Mouse (Mus musculus) liver, adult (tissue): ENCODE measurements around the gene Rgma.

Source experiments
- GATA4 ChIP-seq: IDR thresholded peaks from 2 replicates; pipeline ENCODE4 v1.6.1; 2014; ENCODE audit warnings: mild to moderate bottlenecking, low read length; ENCODE audit not compliant: insufficient replicate concordance

The Rgma gene

GRCm38 (mm10) chr7:73414192-73414591 lies 38.9 kb downstream of the Rgma start:
- TF ChIP-seq GATA4 = no peak

- TF ChIP-seq GATA4 = no peak
Observed at GRCm38 (mm10) chr7:73419375-73419774, 44.1 kb downstream of the Rgma start.

DNA sequence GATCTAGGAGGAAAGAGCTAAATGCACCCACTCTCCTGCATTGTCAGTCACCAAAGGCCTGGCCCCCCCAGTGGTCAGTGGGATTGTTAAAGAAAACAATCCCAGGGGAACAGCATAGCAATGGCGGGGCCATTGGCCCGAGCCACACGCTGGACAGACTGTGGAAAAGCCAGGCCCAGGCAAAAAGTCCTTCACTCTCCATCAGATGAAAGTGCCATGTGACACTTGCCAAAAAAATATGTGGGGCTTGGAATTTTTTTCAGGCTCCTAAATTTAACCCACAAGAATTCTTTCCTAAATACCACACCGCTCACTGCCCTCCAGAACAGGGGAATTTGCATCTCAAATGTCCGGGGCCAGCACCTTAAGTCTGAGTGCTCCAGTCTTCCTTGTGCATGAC lies 45.5 kb downstream of the Rgma start:
- TF ChIP-seq GATA4 = no peak

GRCm38 (mm10) chr7:73421278-73422015 lies 46.1 kb downstream of the Rgma start:
- TF ChIP-seq GATA4 = no peak

DNA sequence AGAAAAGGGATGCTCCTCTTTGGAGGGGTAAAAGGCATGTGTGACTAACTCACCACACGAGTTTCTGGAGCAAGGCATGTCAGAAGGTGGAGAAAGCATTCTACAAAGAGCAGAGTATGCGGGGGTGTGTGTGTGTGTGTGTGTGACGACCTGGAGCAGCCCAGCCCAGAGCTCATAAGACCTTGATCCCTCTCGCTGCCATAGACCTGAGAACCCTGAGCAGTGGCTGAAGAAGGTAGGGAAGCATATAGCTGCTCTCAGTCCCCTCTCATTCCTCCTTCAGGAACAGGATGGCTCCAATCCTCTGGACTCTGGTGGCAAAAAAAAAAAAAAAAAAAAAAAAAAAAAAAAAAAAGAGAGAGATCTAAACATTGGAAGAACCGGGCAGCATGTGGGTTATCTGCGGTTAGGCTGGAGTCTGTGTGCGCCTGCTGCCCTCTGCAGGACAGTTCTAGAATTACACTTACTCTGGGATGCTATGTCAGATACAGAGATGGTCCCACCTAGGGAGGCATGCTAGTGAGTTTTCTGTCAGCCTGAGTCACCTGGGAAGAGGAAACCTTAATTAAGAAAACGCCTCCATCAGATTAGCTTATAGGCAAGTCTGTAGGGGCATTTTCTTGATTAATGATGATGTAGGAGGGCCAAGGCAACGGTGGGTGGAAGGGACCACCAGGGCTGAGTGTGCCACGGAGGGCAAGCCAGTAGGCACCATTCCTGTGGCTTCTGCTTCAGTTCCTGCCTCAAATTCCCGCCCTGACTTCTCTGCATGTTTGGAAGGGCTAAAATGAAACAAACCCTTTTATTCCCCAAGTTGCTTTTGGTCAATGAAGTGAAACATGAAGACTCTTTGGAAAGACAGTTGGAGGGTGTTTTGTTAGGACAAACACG lies 47.2 kb downstream of the Rgma start:
- TF ChIP-seq GATA4 = no peak

DNA sequence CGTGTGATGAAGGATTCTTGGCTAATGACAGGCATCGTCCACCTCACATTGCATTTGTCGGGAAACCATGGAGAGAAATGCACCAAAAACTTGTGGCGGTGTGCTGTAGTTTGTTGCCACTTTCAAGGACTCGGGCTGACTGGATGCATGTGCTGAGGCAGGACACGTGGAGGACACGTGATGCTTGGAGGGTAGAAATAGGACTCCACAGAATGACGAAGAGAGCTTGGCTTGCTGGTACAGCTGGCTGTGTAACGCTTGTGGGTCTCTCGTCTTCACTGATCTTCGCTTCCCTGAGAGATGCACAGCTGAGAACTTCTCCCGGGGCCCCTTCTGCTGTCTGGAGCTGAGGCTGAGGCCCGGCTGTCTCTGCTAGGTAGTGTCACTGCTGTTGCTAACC lies 47.9 kb downstream of the Rgma start:
- TF ChIP-seq GATA4 = no peak

- TF ChIP-seq GATA4 = no peak
Observed at GRCm38 (mm10) chr7:73424243-73424642, 48.9 kb downstream of the Rgma start.

DNA sequence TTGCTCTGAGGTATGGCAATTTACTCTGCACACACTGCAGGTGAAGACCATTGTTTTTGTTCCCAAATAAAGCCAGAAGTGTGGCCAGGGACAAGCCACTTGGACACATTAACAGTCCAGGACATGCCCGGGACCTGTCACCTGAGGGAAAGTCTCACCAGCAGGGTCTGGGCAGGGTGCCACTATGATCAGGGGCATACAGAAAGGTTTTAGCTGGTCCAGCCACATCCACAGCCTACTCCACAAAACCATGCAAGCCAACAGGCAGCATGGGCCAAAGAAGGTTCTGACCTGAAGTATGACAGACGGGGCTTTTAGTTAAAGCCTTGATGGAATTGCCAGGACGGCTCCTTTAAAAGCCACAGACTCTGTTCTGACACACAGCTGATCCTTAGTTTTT lies 49.4 kb downstream of the Rgma start:
- no peak for TF ChIP-seq GATA4

DNA sequence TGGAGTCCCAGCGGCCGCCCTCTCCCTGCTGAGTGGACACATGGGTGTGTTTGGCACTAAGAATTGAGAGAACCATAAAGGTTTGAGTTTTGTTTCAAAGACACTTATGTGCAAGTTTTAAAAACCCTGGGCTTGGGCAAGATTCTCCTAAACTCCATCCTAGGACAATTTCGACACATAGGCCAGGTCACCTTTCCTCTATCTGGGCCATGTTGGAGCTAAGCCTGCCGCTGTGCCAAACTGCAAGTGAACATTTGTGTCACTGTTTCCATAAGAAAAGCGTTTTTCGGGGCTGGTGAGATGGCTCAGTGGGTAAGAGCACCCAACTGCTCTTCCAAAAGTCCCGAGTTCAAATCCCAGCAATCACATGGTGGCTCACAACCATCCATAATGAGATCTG lies 50.1 kb downstream of the Rgma start:
- no peak for TF ChIP-seq GATA4

- TF ChIP-seq GATA4 = no peak
Observed at GRCm38 (mm10) chr7:73426235-73426634, 50.9 kb downstream of the Rgma start.

DNA sequence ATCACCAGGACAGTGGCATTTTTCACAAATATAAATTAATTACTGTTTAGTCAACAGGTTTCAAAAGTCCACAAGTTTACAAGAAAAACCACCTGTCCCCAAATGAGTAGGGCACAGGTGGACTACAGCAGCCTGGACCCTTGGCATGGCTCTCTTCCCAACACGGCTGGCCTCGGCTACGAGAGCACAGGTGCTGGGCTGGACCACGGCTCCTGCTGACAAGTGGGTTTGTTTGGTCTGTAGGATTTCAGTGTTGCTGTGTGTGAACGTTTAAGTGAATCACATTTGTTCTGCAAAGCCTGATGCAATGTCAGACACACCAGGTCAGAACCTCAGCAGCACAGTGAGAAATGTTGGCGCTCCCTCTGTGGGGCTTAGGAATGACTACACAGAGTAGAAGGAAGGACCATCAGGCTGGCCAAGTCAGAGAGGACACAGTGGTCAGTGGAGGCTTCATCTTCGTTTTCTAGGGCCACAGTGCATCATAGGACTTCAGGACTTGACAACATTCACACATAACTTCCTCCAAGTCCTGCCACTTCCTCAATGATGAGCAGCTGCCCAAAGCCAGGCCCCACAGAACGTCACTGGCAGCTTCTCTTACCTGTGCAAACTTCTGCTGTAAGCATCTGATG lies 51.6 kb downstream of the Rgma start:
- TF ChIP-seq GATA4 = no peak

- no peak for TF ChIP-seq GATA4
Observed at GRCm38 (mm10) chr7:73427794-73428193, 52.5 kb downstream of the Rgma start.

GRCm38 (mm10) chr7:73428525-73428924 lies 53.2 kb downstream of the Rgma start:
- no peak for TF ChIP-seq GATA4

GRCm38 (mm10) chr7:73433637-73434335 lies 58.5 kb downstream of the Rgma start:
- no peak for TF ChIP-seq GATA4

- TF ChIP-seq GATA4 = no peak
Observed at GRCm38 (mm10) chr7:73434336-73434677, 59.0 kb downstream of the Rgma start.
